Mouse (Mus musculus): Measurements from ENCODE around the gene Rarb. TPM values are rescaled to one million over a fixed set of nuclear protein-coding genes. Genes with fewer than 3 reads are reported as not detected.

Rarb gene
- polyA plus RNA-seq, 1 experiment from 2014 or later: 37.2 TPM

GRCm38 (mm10) chr14:16405187-16405586, 413.8 kb downstream of the Rarb start:
- peaks cover 28% of the 10 kb centered on the region for H3K36me3 ChIP-seq
- H3K4me3 ChIP-seq: no peak overlapping the region
- H3K9me3 ChIP-seq: 0 out of 2 replicates have a peak, but pooled peaks cover 3% of the 10 kb centered on the region
- H3K9ac ChIP-seq: no peak overlapping the region
- ATAC-seq (ENCODE audit: insufficient number of reproducible peaks, insufficient read depth, low FRiP score, low TSS enrichment): no peak
- H3K4me2 ChIP-seq (replicated peaks): no peak overlapping the region
- no peaks in the 10 kb centered on the region for H3K4me1 ChIP-seq
- H3K27ac ChIP-seq: no peak overlapping the region
- 95% methylated on average over 4 of the region's 4 CpGs for WGBS
- H3K27me3 ChIP-seq: no peaks in the 10 kb centered on the region

- H3K9ac ChIP-seq: no peak overlapping the region
- ATAC-seq (ENCODE audit: insufficient number of reproducible peaks, insufficient read depth, low FRiP score, low TSS enrichment): no peak
- no peaks in the 10 kb centered on the region for H3K27me3 ChIP-seq
- no peak overlapping the region for H3K4me3 ChIP-seq
- no peaks in the 10 kb centered on the region for H3K36me3 ChIP-seq
- 90% methylated on average over 1 of the region's 1 CpGs for WGBS
- H3K4me1 ChIP-seq: peaks cover 7% of the 10 kb centered on the region; the same call in 1 of the 2 replicates
- H3K27ac ChIP-seq: no peak overlapping the region
- no peak overlapping the region for H3K4me2 ChIP-seq (replicated peaks)
- H3K9me3 ChIP-seq: no peaks in the 10 kb centered on the region
Measured at GRCm38 (mm10) chr14:16384783-16385182, 434.2 kb downstream of the Rarb start.

Data from embryonic facial prominence, embryonic 12.5 days (tissue).